Mouse (Mus musculus) testis, adult 2 months (tissue): ENCODE measurements around the gene Idi1. TPM values are rescaled to one million over a fixed set of nuclear protein-coding genes. Genes with fewer than 3 reads are reported as not detected.
"Not testable (repeated sequence)": the region's sequence is repeated elsewhere in the genome, so short reads cannot be mapped to it uniquely, and the experiment has no call there.

Experiments
- H3K27ac ChIP-seq: fragments of 200-500 bp; 2 replicates; pipeline ENCODE4 v1.5.1; 2012; ENCODE audit warnings: low read depth, low read length; ENCODE audit not compliant: control insufficient read depth, insufficient read depth
- H3K27me3 ChIP-seq: fragments of 200-500 bp; 2 replicates; pipeline ENCODE4 v1.6.1; 2012; ENCODE audit warnings: mild to moderate bottlenecking, low read length, moderate library complexity; ENCODE audit not compliant: control insufficient read depth, insufficient read depth
- H3K36me3 ChIP-seq: fragments of 200-500 bp; 2 replicates; pipeline ENCODE4 v1.6.1; 2012; ENCODE audit warnings: mild to moderate bottlenecking, low read length; ENCODE audit not compliant: control insufficient read depth, insufficient read depth
- H3K4me1 ChIP-seq: fragments of 200-500 bp; 2 replicates; pipeline ENCODE4 v1.6.1; 2012; ENCODE audit warnings: low read length; ENCODE audit not compliant: control insufficient read depth, insufficient read depth
- H3K4me3 ChIP-seq: fragments of 200-500 bp; 2 replicates; pipeline ENCODE4 v1.5.1; 2012; ENCODE audit warnings: low read depth, mild to moderate bottlenecking, low read length, moderate library complexity, mixed read lengths; ENCODE audit not compliant: control insufficient read depth
- CTCF ChIP-seq: fragments of 200-500 bp; IDR thresholded peaks from 2 replicates; pipeline ENCODE4 v1.5.1; 2012; ENCODE audit warnings: low read depth, mild to moderate bottlenecking, inconsistent platforms, low read length, moderate library complexity; ENCODE audit not compliant: control insufficient read depth, insufficient read depth, insufficient replicate concordance
- POLR2A ChIP-seq: fragments of 200-500 bp; IDR thresholded peaks from 2 replicates; pipeline ENCODE4 v1.6.1; 2012; ENCODE audit warnings: low read depth, mild to moderate bottlenecking, inconsistent platforms, low read length, moderate library complexity; ENCODE audit not compliant: control insufficient read depth
- polyA plus RNA-seq: library from polyadenylated mRNA; depleted of rRNA; stranded (reverse); fragments of >200 nt; gene quantifications from 2 replicates; pipeline ENCODE4 v1.2.3, GENCODE M21; 2012

Idi1 gene
- polyA plus RNA-seq, 1 experiment: 22.6 TPM

GRCm38 (mm10) chr13:8869578-8870157 is 15.6 kb upstream of the Idi1 start:
- Histone ChIP-seq H3K4me1 (no peaks in the 10 kb centered on the region), H3K27ac (no peak overlapping the region), H3K27me3 (no peaks in the 10 kb centered on the region), H3K36me3 (no peaks in the 10 kb centered on the region), H3K4me3 (no peak overlapping the region)
- no peak for TF ChIP-seq CTCF
- no peak for TF ChIP-seq POLR2A

GRCm38 (mm10) chr13:8870160-8870509 is 15.2 kb upstream of the Idi1 start:
- Histone ChIP-seq H3K4me3 (peak overlapping the region; percentile 89), H3K27me3 (no peaks in the 10 kb centered on the region), H3K36me3 (no peaks in the 10 kb centered on the region), H3K4me1 (no peaks in the 10 kb centered on the region), H3K27ac (peak overlapping the region; percentile 96)
- TF ChIP-seq CTCF (no peak), POLR2A (no peak)

GRCm38 (mm10) chr13:8870510-8871313 is 14.6 kb upstream of the Idi1 start:
- no peaks in the 10 kb centered on the region for H3K27me3 ChIP-seq
- TF ChIP-seq POLR2A (peak; percentile 86), CTCF (peak; percentile 98)
- H3K4me3 ChIP-seq: peak overlapping the region; percentile 89
- no peaks in the 10 kb centered on the region for H3K36me3 ChIP-seq
- H3K4me1 ChIP-seq: no peaks in the 10 kb centered on the region
- H3K27ac ChIP-seq: peak overlapping the region; percentile 96

- Histone ChIP-seq H3K36me3 (no peaks in the 10 kb centered on the region), H3K4me3 (peak within 1 kb of the TSS; percentile 89), H3K27ac (peak within 1 kb of the TSS; percentile 96), H3K27me3 (no peaks in the 10 kb centered on the region), H3K4me1 (no peaks in the 10 kb centered on the region)
- TF ChIP-seq CTCF: no peak
Observed at GRCm38 (mm10) chr13:8871314-8871962, 13.9 kb upstream of the Idi1 start, which contains the start of gene Wdr37. Gene Wdr37, minus strand, starts transcription at chr13:8871909.

- Histone ChIP-seq H3K4me1 (no peaks in the 10 kb centered on the region), H3K36me3 (no peaks in the 10 kb centered on the region), H3K27me3 (no peaks in the 10 kb centered on the region), H3K4me3 (no peak overlapping the region), H3K27ac (no peak overlapping the region)
- TF ChIP-seq CTCF: no peak
- TF ChIP-seq POLR2A: no peak
Observed at GRCm38 (mm10) chr13:8873776-8874175, 11.5 kb upstream of the Idi1 start.

GRCm38 (mm10) chr13:8881611-8882010 is 3.7 kb upstream of the Idi1 start:
- no peak overlapping the region for H3K27ac ChIP-seq
- TF ChIP-seq CTCF: no peak
- no peak for TF ChIP-seq POLR2A

GRCm38 (mm10) chr13:8883870-8884269 is 1.4 kb upstream of the Idi1 start:
- H3K36me3 ChIP-seq, H3K4me1 ChIP-seq, H3K27ac ChIP-seq, H3K4me3 ChIP-seq, H3K27me3 ChIP-seq: not testable (repeated sequence)

More at GRCm38 (mm10) chr13:8881611-8882010, 3.7 kb upstream of the Idi1 start:
- no peak overlapping the region for H3K4me3 ChIP-seq
- H3K4me1 ChIP-seq: no peaks in the 10 kb centered on the region
- H3K36me3 ChIP-seq: no peaks in the 10 kb centered on the region
- no peaks in the 10 kb centered on the region for H3K27me3 ChIP-seq

- peak overlapping the region; percentile 96 for H3K4me3 ChIP-seq
- TF ChIP-seq POLR2A: no peak
- no peak for TF ChIP-seq CTCF
- no peaks in the 10 kb centered on the region for H3K27me3 ChIP-seq
- H3K27ac ChIP-seq: peak overlapping the region; percentile 84
- no peaks in the 10 kb centered on the region for H3K4me1 ChIP-seq
- H3K36me3 ChIP-seq: no peaks in the 10 kb centered on the region; the same call in 1 of the 2 replicates
Observed at GRCm38 (mm10) chr13:8886185-8886560, 872 bp downstream of the Idi1 start.
